In genomic region chr4:154260755-154261154, GRCm38 (mm10) we compare ENCODE assay signal across 20 mouse cellular contexts. TPM values are rescaled to one million over a fixed set of nuclear protein-coding genes. Genes with fewer than 3 reads are reported as not detected.
DNase-seq lines count a peak whose midpoint lies in the region; ATAC-seq lines count a peak whose summit lies in the region.
"Had no signal": no experiment of that assay in that cellular context is flagged by ENCODE, and none has a peak within 500 bp of the region (broad histone marks: within the 10 kb centered on the region; RNA-seq: fewer than 3 reads in every experiment).

No protein-coding gene starts in this region.

- ATAC-seq in embryonic facial prominence, embryonic 11.5 days (replicated peaks; ENCODE audit: insufficient number of reproducible peaks, low FRiP score, low TSS enrichment, low read depth) = no peak
- peak; percentile 48; the same call in 1 of the 2 replicates for ATAC-seq in embryonic facial prominence, embryonic 15.5 days (ENCODE audit: insufficient number of reproducible peaks, low FRiP score, low TSS enrichment, low read depth)
- peak; percentile 31; the same call in 1 of the 2 replicates for ATAC-seq in limb, embryonic 12.5 days (ENCODE audit: insufficient number of reproducible peaks, insufficient read depth, low FRiP score, low TSS enrichment, low read depth)
- no peak for ATAC-seq in frontal cortex, adult (ENCODE audit: low TSS enrichment)
- ATAC-seq: forebrain, embryonic 14.5 days; hindbrain, embryonic 16.5 days; inflammation-experienced regulatory T-cells, adult 6 months had no signal

- WGBS in embryonic facial prominence, embryonic 10.5 days = 81% methylated on average over 5 of the region's 5 CpGs
- 71% methylated on average over 5 of the region's 5 CpGs for WGBS in embryonic facial prominence, embryonic 11.5 days
- WGBS in embryonic facial prominence, embryonic 15.5 days = 49% methylated on average over 5 of the region's 5 CpGs
- 55% methylated on average over 5 of the region's 5 CpGs for WGBS in limb, embryonic 12.5 days
- WGBS in forebrain, embryonic 10.5 days = 89% methylated on average over 5 of the region's 5 CpGs

- H3K9me3 ChIP-seq in embryonic facial prominence, embryonic 10.5 days = no peaks in the 10 kb centered on the region; the same call in 1 of the 2 replicates
- H3K9me3 ChIP-seq in embryonic facial prominence, embryonic 11.5 days (replicated peaks; ENCODE audit: control insufficient read depth, low read length) = no peaks in the 10 kb centered on the region
- no peaks in the 10 kb centered on the region for H3K9me3 ChIP-seq in embryonic facial prominence, embryonic 15.5 days (replicated peaks)
- H3K9me3 ChIP-seq in limb, embryonic 12.5 days = peaks cover 10% of the 10 kb centered on the region; the same call in 1 of the 2 replicates
- H3K9me3 ChIP-seq in forebrain, embryonic 10.5 days = peaks cover 5% of the 10 kb centered on the region; the same call in 1 of the 2 replicates
- H3K9me3 ChIP-seq: hindbrain, embryonic 12.5 days had no signal

- no peak overlapping the region for H3K9ac ChIP-seq in embryonic facial prominence, embryonic 11.5 days (replicated peaks; ENCODE audit: low read length)
- H3K9ac ChIP-seq in embryonic facial prominence, embryonic 15.5 days = no peak overlapping the region
- no peak overlapping the region for H3K9ac ChIP-seq in limb, embryonic 12.5 days (replicated peaks)
- H3K9ac ChIP-seq: heart, embryonic 13.5 days; hindbrain, embryonic 12.5 days had no signal

- no peak for DNase-seq in embryonic facial prominence, embryonic 10.5 days (ENCODE audit: low spot score)
- DNase-seq in embryonic facial prominence, embryonic 11.5 days (ENCODE audit: low spot score) = peak; percentile 56
- no peak for DNase-seq in forebrain, embryonic 10.5 days (ENCODE audit: extremely low spot score, low spot score)
- DNase-seq in left cerebral cortex, postnatal 10 days (ENCODE audit: extremely low spot score in 1 of 2, low spot score in 2 of 2) = no peak
- DNase-seq in thymus, postnatal 36 days = no peak
- DNase-seq: adrenal gland, adult 2 months; adrenal gland, postnatal 25 days; cerebellum, adult 18-20 months; cerebellum, adult 9-11 months; gastrocnemius, postnatal 25 days; heart, postnatal 4 days had no signal

- no peak overlapping the region for H3K4me3 ChIP-seq in embryonic facial prominence, embryonic 10.5 days
- no peak overlapping the region for H3K4me3 ChIP-seq in embryonic facial prominence, embryonic 11.5 days (ENCODE audit: low read depth, low read length)
- H3K4me3 ChIP-seq in embryonic facial prominence, embryonic 15.5 days (replicated peaks) = no peak overlapping the region
- no peak overlapping the region for H3K4me3 ChIP-seq in limb, embryonic 12.5 days (replicated peaks)
- H3K4me3 ChIP-seq in forebrain, embryonic 10.5 days = no peak overlapping the region
- H3K4me3 ChIP-seq: heart, embryonic 13.5 days; hindbrain, embryonic 12.5 days had no signal

- H3K27ac ChIP-seq in embryonic facial prominence, embryonic 10.5 days (replicated peaks) = peak overlapping the region; percentile 66
- peak overlapping the region; percentile 13; the same call in 1 of the 2 replicates for H3K27ac ChIP-seq in embryonic facial prominence, embryonic 11.5 days (replicated peaks; ENCODE audit: low read depth, low read length)
- H3K27ac ChIP-seq in embryonic facial prominence, embryonic 15.5 days (replicated peaks) = peak overlapping the region; percentile 48; the same call in 1 of the 2 replicates
- H3K27ac ChIP-seq in limb, embryonic 12.5 days = peak overlapping the region; percentile 78
- H3K27ac ChIP-seq in forebrain, embryonic 10.5 days = no peak overlapping the region
- H3K27ac ChIP-seq: heart, embryonic 13.5 days; hindbrain, embryonic 12.5 days had no signal

- H3K27me3 ChIP-seq in embryonic facial prominence, embryonic 10.5 days (replicated peaks; ENCODE audit: low read depth, poor library complexity, severe bottlenecking) = no peaks in the 10 kb centered on the region
- H3K27me3 ChIP-seq in embryonic facial prominence, embryonic 11.5 days (ENCODE audit: control insufficient read depth, insufficient read depth, low read length) = no peaks in the 10 kb centered on the region
- H3K27me3 ChIP-seq in embryonic facial prominence, embryonic 15.5 days = no peaks in the 10 kb centered on the region
- H3K27me3 ChIP-seq in limb, embryonic 12.5 days = no peaks in the 10 kb centered on the region
- H3K27me3 ChIP-seq in forebrain, embryonic 10.5 days (ENCODE audit: poor library complexity, severe bottlenecking) = no peaks in the 10 kb centered on the region
- H3K27me3 ChIP-seq: heart, embryonic 13.5 days; hindbrain, embryonic 12.5 days had no signal

- H3K36me3 ChIP-seq in embryonic facial prominence, embryonic 10.5 days (replicated peaks) = peaks cover 82% of the 10 kb centered on the region
- H3K36me3 ChIP-seq in embryonic facial prominence, embryonic 11.5 days (replicated peaks; ENCODE audit: control insufficient read depth, insufficient read depth, low read depth, low read length) = no peaks in the 10 kb centered on the region; the same call in 1 of the 2 replicates
- H3K36me3 ChIP-seq in embryonic facial prominence, embryonic 15.5 days = peaks cover 78% of the 10 kb centered on the region
- H3K36me3 ChIP-seq in limb, embryonic 12.5 days = peaks cover 66% of the 10 kb centered on the region
- peaks cover 40% of the 10 kb centered on the region for H3K36me3 ChIP-seq in forebrain, embryonic 10.5 days (replicated peaks)

- peaks cover 18% of the 10 kb centered on the region for H3K4me1 ChIP-seq in embryonic facial prominence, embryonic 10.5 days
- no peaks in the 10 kb centered on the region for H3K4me1 ChIP-seq in embryonic facial prominence, embryonic 11.5 days (ENCODE audit: control insufficient read depth, insufficient read depth, low read length)
- peaks cover 11% of the 10 kb centered on the region; the same call in 1 of the 2 replicates for H3K4me1 ChIP-seq in embryonic facial prominence, embryonic 15.5 days
- peaks cover 10% of the 10 kb centered on the region for H3K4me1 ChIP-seq in limb, embryonic 12.5 days (replicated peaks)
- H3K4me1 ChIP-seq in forebrain, embryonic 10.5 days = no peaks in the 10 kb centered on the region; the same call in 1 of the 2 replicates
- H3K4me1 ChIP-seq: heart, embryonic 13.5 days; hindbrain, embryonic 12.5 days had no signal

- intact Hi-C loops in left cerebral cortex, postnatal 10 days (cut with DNase I) = no loop called here

- no peak overlapping the region for H3K4me2 ChIP-seq in embryonic facial prominence, embryonic 11.5 days (ENCODE audit: low read depth, low read length)
- no peak overlapping the region for H3K4me2 ChIP-seq in embryonic facial prominence, embryonic 15.5 days (replicated peaks)
- H3K4me2 ChIP-seq in limb, embryonic 12.5 days = no peak overlapping the region
- H3K4me2 ChIP-seq: heart, embryonic 13.5 days; hindbrain, embryonic 12.5 days had no signal

RNA-seq across cellular contexts. Expression of gene Arhgef16, which starts 40.7 kb away (rescaled TPM):
- 9.9 and 10.3 TPM in 2 replicates for polyA plus RNA-seq in embryonic facial prominence, embryonic 10.5 days (2016; fragmentation: Nextera tagmentation; extraction: Ambion mirVana)
- 4.8 and 5.6 TPM in 2 replicates for polyA plus RNA-seq in embryonic facial prominence, embryonic 11.5 days (2014; fragmentation: Nextera tagmentation; extraction: Ambion mirVana)
- polyA plus RNA-seq in embryonic facial prominence, embryonic 15.5 days (2015; fragmentation: Nextera tagmentation; extraction: Ambion mirVana) = 7.5 and 7.7 TPM in 2 replicates
- 4.2 and 5.2 TPM in 2 replicates for polyA plus RNA-seq in limb, embryonic 12.5 days (2016; fragmentation: Nextera tagmentation; extraction: Ambion mirVana)
- 2.6 and 3.4 TPM in 2 replicates for polyA plus RNA-seq in forebrain, embryonic 10.5 days (2016; fragmentation: Nextera tagmentation; extraction: Ambion mirVana)
- under 1 TPM; 0.21 to 0.69 TPM for total RNA-seq in left cerebral cortex, postnatal 10 days (2021)
- total RNA-seq: granulocyte monocyte progenitor cell, adult 5-6 weeks had no signal

Comparison
In these comparisons a context has a peak if more than half of its experiments do, and no peak if none do; other contexts are left out.
1. ATAC-seq: peak in embryonic facial prominence, embryonic 15.5 days (single experiment) and limb, embryonic 12.5 days (single experiment); none in embryonic facial prominence, embryonic 11.5 days (single experiment) and frontal cortex, adult (single experiment).